Mouse (Mus musculus) lung, embryonic 14.5 days (tissue): ENCODE results near the gene Dnajb8. TPM values are rescaled to one million over a fixed set of nuclear protein-coding genes. Genes with fewer than 3 reads are reported as not detected.

ENCODE experiments used
- ATAC-seq: fragments of 200-750 bp; cut with Nextera tagmentation; 2 replicates; pipeline ENCODE4 v1.8.0; 2017; ENCODE audit warnings: mild to moderate bottlenecking, moderate TSS enrichment, moderate library complexity; ENCODE audit not compliant: insufficient read depth
- DNase-seq: peaks from one replicate; pipeline ENCODE4 v3.0.0-alpha.2; 2015
- H3K27ac ChIP-seq: fragments of 300-500 bp; sonication (generic); 2 replicates; pipeline ENCODE4 v1.5.1; 2014; ENCODE audit warnings: low read depth, mild to moderate bottlenecking, moderate library complexity
- H3K27me3 ChIP-seq: fragments of 300-500 bp; sonication (generic); 2 replicates; pipeline ENCODE4 v1.6.1; 2014; ENCODE audit warnings: low read length, control low read depth; ENCODE audit not compliant: insufficient read depth
- H3K36me3 ChIP-seq: fragments of 300-500 bp; sonication (generic); 2 replicates; pipeline ENCODE4 v1.6.1; 2014; ENCODE audit warnings: control low read depth; ENCODE audit not compliant: insufficient read depth
- H3K4me1 ChIP-seq: fragments of 300-500 bp; sonication (generic); 2 replicates; pipeline ENCODE4 v1.6.1; 2014; ENCODE audit warnings: antibody characterized with exemption, control low read depth; ENCODE audit not compliant: insufficient read depth
- H3K4me2 ChIP-seq: fragments of 300-500 bp; sonication (generic); 2 replicates; pipeline ENCODE4 v1.6.1; 2014; ENCODE audit warnings: mild to moderate bottlenecking
- H3K4me3 ChIP-seq: fragments of 300-500 bp; sonication (generic); 2 replicates; pipeline ENCODE4 v1.5.1; 2014; ENCODE audit warnings: low read depth, low read length
- H3K9ac ChIP-seq: fragments of 300-500 bp; sonication (generic); 2 replicates; pipeline ENCODE4 v1.6.1; 2014
- H3K9me3 ChIP-seq: fragments of 300-500 bp; sonication (generic); 2 replicates; pipeline ENCODE4 v1.6.1; 2016; ENCODE audit warnings: low read depth, low read length, control low read depth
- CTCF ChIP-seq: IDR thresholded peaks from 2 replicates; pipeline ENCODE4 v1.5.1; 2016; ENCODE audit warnings: antibody characterized with exemption, low read depth
- WGBS: fragments of 180-500 bp; shearing (Covaris S2); extraction: QIAGEN DNeasy Blood & Tissue Kit; methylation state at CpG from one replicate; pipeline ENCODE4 v1.1.7; 2014; 5-methylcytosine and 5-hydroxymethylcytosine counted together
- polyA plus RNA-seq: library from polyadenylated mRNA; unstranded; fragments of >200 nt; fragmentation: Nextera tagmentation; extraction: Ambion mirVana; gene quantifications from 2 replicates; pipeline ENCODE4 v1.2.1, GENCODE M21; 2014

Gene Dnajb8
- polyA plus RNA-seq, 1 experiment from 2014 or later: not detected

- no peaks in the 10 kb centered on the region for H3K36me3 ChIP-seq
- no peaks in the 10 kb centered on the region for H3K9me3 ChIP-seq
- TF ChIP-seq CTCF: no peak
- no peak for DNase-seq
- H3K4me1 ChIP-seq: no peaks in the 10 kb centered on the region
- 94% methylated on average over 1 of the region's 1 CpGs for WGBS
- no peak for ATAC-seq
- no peak overlapping the region for H3K4me2 ChIP-seq
- no peak overlapping the region for H3K4me3 ChIP-seq
- no peak overlapping the region for H3K9ac ChIP-seq
- H3K27ac ChIP-seq: no peak overlapping the region
- no peaks in the 10 kb centered on the region for H3K27me3 ChIP-seq
These were observed 29.3 kb downstream of the Dnajb8 start for GRCm38 (mm10) chr6:88251396-88251795.

GRCm38 (mm10) chr6:88251798-88252478, 29.9 kb downstream of the Dnajb8 start:
- Histone ChIP-seq H3K36me3 (no peaks in the 10 kb centered on the region), H3K9me3 (no peaks in the 10 kb centered on the region), H3K27me3 (no peaks in the 10 kb centered on the region), H3K4me1 (no peaks in the 10 kb centered on the region), H3K9ac (no peak overlapping the region), H3K4me2 (no peak overlapping the region), H3K27ac (no peak overlapping the region), H3K4me3 (no peak overlapping the region)
- no peak for TF ChIP-seq CTCF
- DNase-seq (no peak), ATAC-seq (no peak)
- 61% methylated on average over 7 of the region's 7 CpGs for WGBS

- TF ChIP-seq CTCF: no peak
- 59% methylated on average over 6 of the region's 6 CpGs for WGBS
- Histone ChIP-seq H3K9me3 (no peaks in the 10 kb centered on the region), H3K36me3 (no peaks in the 10 kb centered on the region), H3K27me3 (no peaks in the 10 kb centered on the region), H3K4me3 (no peak overlapping the region), H3K4me2 (no peak overlapping the region), H3K4me1 (no peaks in the 10 kb centered on the region), H3K27ac (no peak overlapping the region), H3K9ac (no peak overlapping the region)
- DNase-seq (no peak), ATAC-seq (no peak)
These were observed 32.0 kb downstream of the Dnajb8 start for GRCm38 (mm10) chr6:88254082-88254481.

- no peak overlapping the region for H3K4me3 ChIP-seq
- WGBS: 37% methylated on average over 4 of the region's 4 CpGs
These were observed 33.4 kb downstream of the Dnajb8 start for GRCm38 (mm10) chr6:88255435-88255834.

GRCm38 (mm10) chr6:88259621-88260020, 37.6 kb downstream of the Dnajb8 start:
- no peak overlapping the region for H3K9ac ChIP-seq
- H3K4me1 ChIP-seq: no peaks in the 10 kb centered on the region
- DNase-seq (no peak), ATAC-seq (no peak)
- H3K4me2 ChIP-seq: no peak overlapping the region
- no peaks in the 10 kb centered on the region for H3K36me3 ChIP-seq
- no peak overlapping the region for H3K27ac ChIP-seq
- no peak for TF ChIP-seq CTCF
- 78% methylated on average over 3 of the region's 3 CpGs for WGBS
- H3K9me3 ChIP-seq: no peaks in the 10 kb centered on the region
- no peaks in the 10 kb centered on the region for H3K27me3 ChIP-seq
- no peak overlapping the region for H3K4me3 ChIP-seq

More at GRCm38 (mm10) chr6:88255435-88255834, 33.4 kb downstream of the Dnajb8 start:
- no peak for TF ChIP-seq CTCF
- Histone ChIP-seq H3K4me1 (no peaks in the 10 kb centered on the region), H3K27ac (no peak overlapping the region), H3K9me3 (no peaks in the 10 kb centered on the region), H3K27me3 (no peaks in the 10 kb centered on the region), H3K36me3 (no peaks in the 10 kb centered on the region), H3K4me2 (no peak overlapping the region), H3K9ac (no peak overlapping the region)
- ATAC-seq (0 out of 2 replicates have a peak, but pooled peaks have one; percentile 28), DNase-seq (no peak)

GRCm38 (mm10) chr6:88260645-88261044, 38.6 kb downstream of the Dnajb8 start:
- ATAC-seq: no peak
- H3K4me3 ChIP-seq: no peak overlapping the region
- no peaks in the 10 kb centered on the region for H3K27me3 ChIP-seq
- no peak overlapping the region for H3K9ac ChIP-seq
- TF ChIP-seq CTCF: no peak
- no peaks in the 10 kb centered on the region for H3K9me3 ChIP-seq
- no peak overlapping the region for H3K4me2 ChIP-seq
- no peaks in the 10 kb centered on the region for H3K4me1 ChIP-seq
- DNase-seq: no peak
- WGBS: 90% methylated on average over 3 of the region's 3 CpGs
- no peak overlapping the region for H3K27ac ChIP-seq
- H3K36me3 ChIP-seq: no peaks in the 10 kb centered on the region

GRCm38 (mm10) chr6:88262160-88262559, 40.1 kb downstream of the Dnajb8 start:
- Histone ChIP-seq H3K9me3 (no peaks in the 10 kb centered on the region), H3K36me3 (no peaks in the 10 kb centered on the region), H3K4me1 (no peaks in the 10 kb centered on the region), H3K4me2 (no peak overlapping the region), H3K27me3 (no peaks in the 10 kb centered on the region), H3K4me3 (no peak overlapping the region), H3K9ac (no peak overlapping the region), H3K27ac (no peak overlapping the region)
- no peak for DNase-seq
- TF ChIP-seq CTCF: no peak
- ATAC-seq: no peak
- WGBS: 61% methylated on average over 9 of the region's 9 CpGs
